Mouse (Mus musculus) hindbrain, embryonic 16.5 days (tissue): ENCODE measurements at regions not wholly inside any gene's neighbourhood (a gene's known extent, or its start where the extent isn't known, plus 50 kb on each side); places are given as distances from the start of the nearest gene placed in this dataset.

Source experiments
- ATAC-seq: fragments of 200-750 bp; cut with Nextera tagmentation; 2 replicates; pipeline ENCODE4 v1.8.0; 2017; ENCODE audit warnings: moderate TSS enrichment, moderate library complexity
- H3K27ac ChIP-seq: fragments of 300-500 bp; sonication (generic); 2 replicates; pipeline ENCODE4 v1.5.1; 2014; ENCODE audit warnings: low read depth, mild to moderate bottlenecking, control low read depth, low read length, moderate library complexity
- H3K27me3 ChIP-seq: fragments of 300-500 bp; sonication (generic); replicated peaks from 2 replicates; pipeline ENCODE4 v1.6.1; 2014; ENCODE audit warnings: low read length; ENCODE audit not compliant: control insufficient read depth, insufficient read depth
- H3K36me3 ChIP-seq: fragments of 300-500 bp; sonication (generic); 2 replicates; pipeline ENCODE4 v1.6.1; 2014; ENCODE audit warnings: mild to moderate bottlenecking, low read length, moderate library complexity, mixed read lengths; ENCODE audit not compliant: control insufficient read depth, insufficient read depth
- H3K4me1 ChIP-seq: fragments of 300-500 bp; sonication (generic); 2 replicates; pipeline ENCODE4 v1.6.1; 2014; ENCODE audit warnings: low read depth, low read length; ENCODE audit not compliant: control insufficient read depth, insufficient read depth
- H3K4me2 ChIP-seq: fragments of 300-500 bp; sonication (generic); 2 replicates; pipeline ENCODE4 v1.6.1; 2014; ENCODE audit warnings: mild to moderate bottlenecking, low read length, control low read depth, moderate library complexity
- H3K4me3 ChIP-seq: fragments of 300-500 bp; sonication (generic); 2 replicates; pipeline ENCODE4 v1.5.1; 2014; ENCODE audit warnings: mild to moderate bottlenecking, low read length, control low read depth, moderate library complexity
- H3K9ac ChIP-seq: fragments of 300-500 bp; sonication (generic); 2 replicates; pipeline ENCODE4 v1.6.1; 2014; ENCODE audit warnings: low read depth, mild to moderate bottlenecking, control low read depth, low read length, moderate library complexity
- H3K9me3 ChIP-seq: fragments of 300-500 bp; sonication (generic); 2 replicates; pipeline ENCODE4 v1.6.1; 2014; ENCODE audit warnings: mild to moderate bottlenecking, low read length, moderate library complexity; ENCODE audit not compliant: control insufficient read depth

DNA sequence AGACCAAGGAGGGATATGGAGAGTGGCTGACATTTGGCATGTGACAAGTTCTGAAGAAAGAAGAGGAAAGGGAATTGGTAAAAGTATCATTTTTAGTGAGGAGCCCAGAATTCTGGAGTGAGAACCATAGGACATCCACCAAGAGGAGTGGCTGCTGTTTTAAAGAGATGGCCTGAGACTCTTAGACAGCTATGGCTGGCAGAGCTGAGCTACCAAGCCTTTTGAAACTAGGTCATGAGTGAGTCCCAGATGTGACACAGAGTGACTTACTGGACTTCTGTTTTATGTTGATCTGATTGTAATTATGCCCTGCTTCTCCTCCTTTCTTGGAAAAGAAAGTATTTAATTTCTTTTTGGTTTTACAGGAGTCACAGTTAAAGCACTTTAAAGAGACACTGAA, 61.8 kb upstream of the Tprg start:
- Histone ChIP-seq H3K9me3 (no peaks in the 10 kb centered on the region), H3K4me1 (no peaks in the 10 kb centered on the region), H3K9ac (no peak overlapping the region), H3K36me3 (no peaks in the 10 kb centered on the region), H3K27ac (no peak overlapping the region), H3K4me3 (no peak overlapping the region), H3K27me3 (no peaks in the 10 kb centered on the region), H3K4me2 (no peak overlapping the region)
- no peak for ATAC-seq
